Mouse (Mus musculus) lung, embryonic 14.5 days (tissue): ENCODE data around the gene Cry2. TPM values are rescaled to one million over a fixed set of nuclear protein-coding genes. Genes with fewer than 3 reads are reported as not detected.

Source experiments
- ATAC-seq: fragments of 200-750 bp; cut with Nextera tagmentation; 2 replicates; pipeline ENCODE4 v1.8.0; 2017; ENCODE audit warnings: mild to moderate bottlenecking, moderate TSS enrichment, moderate library complexity; ENCODE audit not compliant: insufficient read depth
- DNase-seq: peaks from one replicate; pipeline ENCODE4 v3.0.0-alpha.2; 2015
- H3K27ac ChIP-seq: fragments of 300-500 bp; sonication (generic); 2 replicates; pipeline ENCODE4 v1.5.1; 2014; ENCODE audit warnings: low read depth, mild to moderate bottlenecking, moderate library complexity
- H3K27me3 ChIP-seq: fragments of 300-500 bp; sonication (generic); 2 replicates; pipeline ENCODE4 v1.6.1; 2014; ENCODE audit warnings: low read length, control low read depth; ENCODE audit not compliant: insufficient read depth
- H3K36me3 ChIP-seq: fragments of 300-500 bp; sonication (generic); 2 replicates; pipeline ENCODE4 v1.6.1; 2014; ENCODE audit warnings: control low read depth; ENCODE audit not compliant: insufficient read depth
- H3K4me1 ChIP-seq: fragments of 300-500 bp; sonication (generic); 2 replicates; pipeline ENCODE4 v1.6.1; 2014; ENCODE audit warnings: antibody characterized with exemption, control low read depth; ENCODE audit not compliant: insufficient read depth
- H3K4me2 ChIP-seq: fragments of 300-500 bp; sonication (generic); 2 replicates; pipeline ENCODE4 v1.6.1; 2014; ENCODE audit warnings: mild to moderate bottlenecking
- H3K4me3 ChIP-seq: fragments of 300-500 bp; sonication (generic); 2 replicates; pipeline ENCODE4 v1.5.1; 2014; ENCODE audit warnings: low read depth, low read length
- H3K9ac ChIP-seq: fragments of 300-500 bp; sonication (generic); 2 replicates; pipeline ENCODE4 v1.6.1; 2014
- H3K9me3 ChIP-seq: fragments of 300-500 bp; sonication (generic); 2 replicates; pipeline ENCODE4 v1.6.1; 2016; ENCODE audit warnings: low read depth, low read length, control low read depth
- CTCF ChIP-seq: IDR thresholded peaks from 2 replicates; pipeline ENCODE4 v1.5.1; 2016; ENCODE audit warnings: antibody characterized with exemption, low read depth
- WGBS: fragments of 180-500 bp; shearing (Covaris S2); extraction: QIAGEN DNeasy Blood & Tissue Kit; methylation state at CpG from one replicate; pipeline ENCODE4 v1.1.7; 2014; 5-methylcytosine and 5-hydroxymethylcytosine counted together
- polyA plus RNA-seq: library from polyadenylated mRNA; unstranded; fragments of >200 nt; fragmentation: Nextera tagmentation; extraction: Ambion mirVana; gene quantifications from 2 replicates; pipeline ENCODE4 v1.2.1, GENCODE M21; 2014

Cry2 gene
- polyA plus RNA-seq, 1 experiment from 2014 or later, result 22.0 TPM

DNA sequence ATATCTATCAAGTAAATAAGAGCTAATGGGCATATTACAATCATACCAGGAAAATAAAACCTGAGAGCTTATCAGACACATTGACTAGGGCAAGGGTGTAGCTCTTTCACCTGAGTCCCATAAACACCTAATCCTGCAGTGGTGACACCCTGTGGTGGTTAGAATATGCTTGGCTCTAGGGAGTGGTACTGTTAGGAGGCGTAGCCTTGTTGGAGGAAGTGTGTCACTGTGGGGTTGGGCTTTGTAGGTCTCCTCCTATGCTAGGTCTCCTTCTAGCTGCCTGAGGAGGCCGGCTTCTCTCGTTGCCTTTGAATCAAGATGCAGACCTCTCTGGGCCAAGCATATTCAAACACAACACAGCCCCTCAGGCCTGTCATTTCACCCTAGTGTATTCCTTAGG, 41.1 kb upstream of the Cry2 start:
- Histone ChIP-seq H3K27ac (no peak overlapping the region), H3K4me1 (no peaks in the 10 kb centered on the region), H3K4me2 (no peak overlapping the region), H3K27me3 (no peaks in the 10 kb centered on the region), H3K9ac (no peak overlapping the region), H3K4me3 (no peak overlapping the region), H3K36me3 (no peaks in the 10 kb centered on the region), H3K9me3 (no peaks in the 10 kb centered on the region)
- TF ChIP-seq CTCF, result no peak
- ATAC-seq, result no peak
- WGBS, result 62% methylated on average over 3 of the region's 3 CpGs
- no peak for DNase-seq

DNA sequence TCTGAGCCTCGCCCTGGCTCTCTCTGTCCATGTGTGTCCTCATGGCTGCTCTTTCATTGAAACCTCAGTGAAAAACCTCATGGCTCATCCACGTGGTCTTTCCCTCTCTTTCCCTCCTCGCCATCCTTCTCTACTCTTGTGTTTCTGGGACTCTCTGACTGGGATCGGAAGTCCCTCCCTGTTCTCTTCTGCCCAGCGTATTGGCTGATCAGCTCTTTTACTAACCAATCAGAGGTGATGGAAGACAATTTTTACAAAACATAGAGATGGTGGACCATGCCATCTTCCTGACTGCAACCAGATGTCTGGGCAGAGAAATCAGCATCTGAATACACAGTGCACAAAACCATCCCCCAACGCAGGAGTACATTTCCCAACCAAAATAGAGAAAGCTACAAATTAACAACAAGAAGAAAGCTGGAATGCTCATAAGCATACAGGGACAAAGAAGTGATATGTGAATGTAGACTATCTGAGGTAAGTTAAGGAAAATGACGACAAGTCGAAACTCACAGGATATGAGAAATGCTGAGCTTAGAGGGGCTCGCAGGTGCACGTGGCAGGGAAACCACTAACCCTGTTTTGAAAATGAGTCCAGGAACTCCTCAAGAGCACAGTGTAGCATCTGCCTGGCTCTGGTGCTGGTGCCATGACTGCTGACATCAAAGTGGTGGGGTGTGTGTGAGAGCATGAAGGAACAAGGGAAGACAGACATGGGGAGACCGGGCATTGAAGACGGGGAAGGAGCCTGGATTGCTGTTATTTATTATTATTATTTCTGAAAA, 38.2 kb upstream of the Cry2 start:
- no peak overlapping the region for H3K27ac ChIP-seq
- DNase-seq, result no peak
- no peak overlapping the region for H3K4me3 ChIP-seq
- no peaks in the 10 kb centered on the region for H3K9me3 ChIP-seq
- H3K9ac ChIP-seq, result no peak overlapping the region
- no peaks in the 10 kb centered on the region for H3K27me3 ChIP-seq
- 77% methylated on average over 12 of the region's 12 CpGs for WGBS
- ATAC-seq, result no peak
- no peak for TF ChIP-seq CTCF
- no peaks in the 10 kb centered on the region for H3K4me1 ChIP-seq
- no peaks in the 10 kb centered on the region for H3K36me3 ChIP-seq
- no peak overlapping the region for H3K4me2 ChIP-seq

DNA sequence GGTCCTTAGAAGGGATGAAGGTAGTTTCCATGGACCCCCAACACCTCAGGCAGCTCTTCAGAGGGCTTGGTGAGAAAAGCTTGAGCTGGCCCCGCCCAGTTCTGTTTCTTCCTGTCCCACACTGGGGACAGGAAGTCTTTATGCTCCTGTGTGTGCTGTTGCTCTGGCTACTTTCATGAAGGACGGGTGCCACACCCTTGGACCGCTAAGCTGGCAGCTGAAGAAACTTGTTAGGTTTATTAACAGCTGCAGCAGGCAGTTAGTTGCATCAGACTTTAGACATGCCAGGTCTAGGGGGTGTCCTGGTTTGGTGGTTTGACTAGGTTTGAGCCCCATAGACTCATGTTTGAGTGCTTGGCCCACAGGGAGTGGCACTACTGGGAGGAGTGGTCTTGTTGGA, 30.8 kb upstream of the Cry2 start:
- Histone ChIP-seq H3K4me1 (no peaks in the 10 kb centered on the region), H3K27ac (no peak overlapping the region), H3K27me3 (peaks cover 17% of the 10 kb centered on the region), H3K4me2 (no peak overlapping the region), H3K4me3 (no peak overlapping the region), H3K9ac (no peak overlapping the region), H3K36me3 (no peaks in the 10 kb centered on the region), H3K9me3 (no peaks in the 10 kb centered on the region)
- WGBS, result 61% methylated on average over 3 of the region's 3 CpGs
- no peak for ATAC-seq
- no peak for DNase-seq
- no peak for TF ChIP-seq CTCF

DNA sequence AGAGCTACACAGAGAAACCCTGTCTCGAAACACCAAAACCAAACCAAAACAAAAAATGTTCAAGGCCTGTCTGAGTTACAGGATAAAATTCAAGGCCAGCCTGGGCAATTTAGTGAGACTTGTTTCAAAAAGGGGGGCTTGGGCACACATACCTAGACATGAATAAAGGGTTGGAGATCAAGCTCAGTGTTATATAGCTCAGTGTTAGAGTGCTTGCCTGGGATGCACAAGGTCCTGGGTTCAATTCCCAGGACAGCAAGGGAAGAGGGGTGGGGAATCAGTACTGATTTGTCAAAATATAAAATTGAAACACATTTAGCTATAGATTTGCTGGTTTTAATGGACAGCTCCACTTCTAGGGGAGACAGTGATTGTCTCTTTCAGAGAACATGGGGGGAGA, 27.4 kb upstream of the Cry2 start:
- no peak overlapping the region for H3K4me2 ChIP-seq
- H3K27ac ChIP-seq, result no peak overlapping the region
- no peak overlapping the region for H3K4me3 ChIP-seq
- H3K9me3 ChIP-seq, result no peaks in the 10 kb centered on the region
- ATAC-seq (no peak), DNase-seq (no peak)
- H3K9ac ChIP-seq, result no peak overlapping the region
- peaks cover 5% of the 10 kb centered on the region; the same call in 1 of the 2 replicates for H3K4me1 ChIP-seq
- no peaks in the 10 kb centered on the region for H3K36me3 ChIP-seq
- WGBS, result 84% methylated on average over 1 of the region's 1 CpGs
- H3K27me3 ChIP-seq, result peaks cover 17% of the 10 kb centered on the region
- TF ChIP-seq CTCF, result no peak

DNA sequence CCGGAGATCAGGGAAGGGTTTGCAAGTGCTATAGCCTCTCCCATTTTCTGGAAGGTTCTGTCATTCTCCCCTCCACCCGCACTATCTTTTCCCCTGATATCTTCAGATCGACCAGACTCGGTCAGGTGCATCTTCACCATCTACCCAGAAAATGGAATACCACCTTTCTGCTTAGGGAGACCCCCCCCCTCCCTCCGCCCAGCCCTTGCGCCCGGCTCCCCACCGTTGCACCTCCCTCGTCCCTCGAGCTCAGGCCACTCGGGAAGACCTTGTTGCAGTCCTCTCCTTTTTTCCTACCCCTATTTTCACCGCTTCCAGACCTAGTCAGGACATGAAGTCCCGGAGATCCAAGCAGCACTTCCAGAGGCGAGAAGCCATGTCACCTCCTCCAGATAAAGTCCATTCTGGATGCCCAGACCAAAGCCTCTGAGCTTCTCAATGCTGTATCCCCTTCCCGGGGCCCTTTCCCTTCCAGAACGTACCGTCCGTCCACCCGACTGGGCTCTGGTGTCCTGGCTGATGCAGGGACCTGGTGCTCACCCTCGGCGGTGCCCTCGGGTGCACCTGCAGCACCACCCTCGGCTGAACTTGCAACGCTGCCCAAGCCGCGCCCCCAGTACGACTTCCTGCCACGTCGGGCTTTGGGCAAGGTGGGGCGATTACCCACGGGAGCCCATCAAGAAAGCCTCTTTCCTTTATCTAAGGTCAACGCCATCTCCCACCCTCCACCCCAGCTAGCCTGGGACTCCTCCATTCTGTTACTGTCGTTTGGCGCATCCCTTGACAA, 26.3 kb upstream of the Cry2 start, which contains the start of gene Slc35c1:
TSS of gene Slc35c1 (minus strand) at position 618 of the 787 bp plus-strand sequence.
- Histone ChIP-seq H3K36me3 (0 out of 2 replicates have a peak, but pooled peaks cover under 1% of the 10 kb centered on the region), H3K27ac (peak within 1 kb of the TSS; percentile 36; the same call in 1 of the 2 replicates), H3K4me2 (peak within 1 kb of the TSS; percentile 90), H3K4me1 (peaks cover 5% of the 10 kb centered on the region; the same call in 1 of the 2 replicates), H3K27me3 (peaks cover 17% of the 10 kb centered on the region), H3K9ac (peak within 1 kb of the TSS; percentile 69), H3K4me3 (peak within 1 kb of the TSS; percentile 75), H3K9me3 (no peaks in the 10 kb centered on the region)
- TF ChIP-seq CTCF, result no peak
- 0 out of 2 replicates have a peak, but pooled peaks have one; percentile 8 for ATAC-seq
- under 1% methylated on average over 34 of the region's 34 CpGs for WGBS
- DNase-seq, result peak; percentile 22

DNA sequence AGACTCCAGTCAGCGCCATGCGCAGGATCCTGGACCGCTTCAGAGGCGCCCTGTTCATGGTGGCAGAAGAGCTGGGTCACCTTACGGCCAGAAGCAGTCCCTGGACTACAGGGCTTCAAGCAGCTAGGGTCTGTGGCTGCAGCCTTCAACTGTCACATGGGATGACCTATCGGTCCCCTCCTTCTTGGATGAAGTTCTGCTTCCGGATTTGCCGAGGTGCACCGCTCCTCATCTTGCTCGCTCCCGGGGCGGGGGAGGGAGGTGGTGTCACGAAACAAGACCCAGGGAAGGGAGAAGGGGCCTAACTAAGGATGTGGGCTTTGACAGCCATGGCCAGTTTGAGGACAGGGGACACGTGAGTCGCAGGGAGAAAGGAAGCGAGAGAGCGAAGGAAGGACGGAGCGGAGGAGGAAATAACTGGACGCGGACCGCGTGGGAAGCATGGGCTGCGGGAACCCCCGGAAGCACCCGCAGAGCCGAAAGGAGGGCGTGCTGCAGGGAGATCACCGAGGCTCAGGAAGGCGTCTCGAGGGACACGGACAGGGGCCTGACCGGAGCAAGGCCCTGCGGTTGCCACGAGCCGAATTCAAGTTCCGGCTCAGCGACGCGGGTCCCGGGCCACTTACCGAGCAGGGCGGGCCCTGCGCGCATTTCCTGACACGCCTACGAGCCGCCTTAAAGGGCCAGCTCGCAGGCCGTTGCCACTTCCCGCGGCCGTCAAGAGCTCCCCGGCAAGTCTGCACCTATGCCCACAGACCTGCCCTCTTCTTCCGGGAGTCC, 25.5 kb upstream of the Cry2 start:
- peak overlapping the region; percentile 69 for H3K9ac ChIP-seq
- DNase-seq (peak; percentile 92), ATAC-seq (peak; percentile 88)
- no peak for TF ChIP-seq CTCF
- peak overlapping the region; percentile 75 for H3K4me3 ChIP-seq
- H3K4me2 ChIP-seq, result peak overlapping the region; percentile 90
- H3K4me1 ChIP-seq, result peaks cover 5% of the 10 kb centered on the region; the same call in 1 of the 2 replicates
- H3K36me3 ChIP-seq, result peaks cover 8% of the 10 kb centered on the region; the same call in 1 of the 2 replicates
- no peaks in the 10 kb centered on the region for H3K9me3 ChIP-seq
- WGBS, result under 1% methylated on average over 55 of the region's 55 CpGs
- H3K27ac ChIP-seq, result peak overlapping the region; percentile 36; the same call in 1 of the 2 replicates
- H3K27me3 ChIP-seq, result peaks cover 17% of the 10 kb centered on the region
